Mouse (Mus musculus) kidney, postnatal 36 days (tissue): ENCODE measurements around the gene Pwwp2b.

Experiments used
- DNase-seq, 2 experiments: peaks; one replicate each; pipeline ENCODE4 v3.0.0; 2021 to 2022; ENCODE audit warnings: mixed read lengths in 2 of 2

Pwwp2b gene

DNA sequence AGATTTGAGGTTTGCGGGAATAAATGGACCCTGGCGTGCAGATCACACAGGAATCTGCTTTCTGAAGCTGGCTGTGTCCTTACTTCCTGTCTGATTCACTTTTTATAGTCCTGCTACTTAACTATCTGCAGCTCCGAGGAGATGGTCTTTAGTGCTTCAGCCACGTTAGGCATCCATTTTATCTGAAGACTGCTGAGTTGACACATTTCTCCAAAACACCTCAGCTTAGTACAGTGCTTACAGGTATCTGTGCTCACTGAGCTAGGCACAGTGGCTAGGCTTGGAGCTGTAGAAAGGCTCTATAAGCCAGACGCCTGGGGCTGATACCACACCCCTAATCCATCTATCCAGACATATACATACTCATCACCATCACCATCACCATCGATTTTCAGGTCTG lies 17.4 kb downstream of the Pwwp2b start:
- DNase-seq, result no peak

DNA sequence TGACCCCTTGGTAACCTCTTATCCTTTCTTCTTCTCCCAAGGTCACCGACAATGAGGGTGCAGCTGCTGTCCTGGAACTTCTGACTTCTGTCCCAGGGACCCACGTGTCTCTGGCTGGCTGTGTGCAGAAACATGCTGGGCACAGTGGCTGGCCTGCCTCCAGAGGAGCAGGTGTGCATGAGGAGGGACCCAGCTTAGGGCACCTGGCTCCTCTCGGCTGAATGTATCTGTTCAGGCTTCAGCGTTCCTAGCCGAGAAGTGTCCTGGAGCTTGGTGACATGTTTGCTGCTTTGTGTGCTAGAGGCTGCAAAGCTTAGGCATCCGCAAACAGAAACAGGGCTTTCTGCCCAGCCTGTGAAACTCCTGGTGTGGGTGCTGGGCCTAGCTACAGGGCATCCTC lies 18.1 kb downstream of the Pwwp2b start:
- DNase-seq, result no peak

DNA sequence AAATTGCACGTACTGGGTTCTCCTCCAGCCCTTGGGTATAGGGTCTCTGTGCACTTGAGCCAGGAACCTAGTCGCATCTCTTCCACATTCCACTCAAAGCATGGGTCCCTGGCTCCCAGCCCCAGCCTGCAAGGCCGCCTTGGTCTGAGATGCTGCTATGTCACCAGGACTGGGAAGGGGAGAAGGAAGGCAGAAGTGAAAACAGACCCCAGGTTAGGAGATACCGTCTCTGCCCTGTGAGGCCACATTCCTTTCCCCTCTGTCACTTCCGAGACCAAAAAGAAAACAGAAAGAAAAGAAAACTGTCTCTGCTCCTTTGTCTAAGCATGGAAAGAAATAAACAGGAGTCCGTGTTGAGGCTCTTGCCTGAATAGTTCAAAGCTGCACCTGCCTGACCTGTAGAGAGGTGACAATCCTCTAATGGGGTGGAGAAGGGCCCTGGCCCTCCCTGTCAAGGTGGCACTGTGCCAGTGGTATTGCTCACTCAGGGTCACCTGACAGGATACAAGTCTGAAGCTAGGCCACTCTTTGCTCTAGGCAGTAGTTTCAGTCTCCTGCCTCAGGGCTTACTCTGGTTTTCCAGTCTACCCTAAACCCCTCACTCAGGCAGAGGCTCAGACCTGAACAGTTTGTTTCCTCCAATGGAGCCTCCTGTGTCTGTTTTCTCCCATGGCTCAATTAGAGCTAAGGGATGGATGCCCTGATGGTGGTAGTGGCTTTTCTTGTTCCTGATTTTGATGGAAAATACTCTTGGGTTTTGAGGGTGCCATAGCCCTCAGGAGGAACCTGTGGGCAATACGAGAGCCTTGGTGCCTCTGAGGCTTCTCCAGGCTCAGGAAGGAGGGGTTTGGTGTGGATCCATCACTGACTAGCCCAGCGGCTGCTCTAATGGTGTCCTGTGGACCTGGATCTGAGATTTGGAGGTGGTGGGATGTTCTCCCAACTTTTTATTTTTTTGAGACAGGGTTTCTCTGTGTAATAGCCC lies 18.9 kb downstream of the Pwwp2b start:
- DNase-seq, result peak; percentile 42 to 52

DNA sequence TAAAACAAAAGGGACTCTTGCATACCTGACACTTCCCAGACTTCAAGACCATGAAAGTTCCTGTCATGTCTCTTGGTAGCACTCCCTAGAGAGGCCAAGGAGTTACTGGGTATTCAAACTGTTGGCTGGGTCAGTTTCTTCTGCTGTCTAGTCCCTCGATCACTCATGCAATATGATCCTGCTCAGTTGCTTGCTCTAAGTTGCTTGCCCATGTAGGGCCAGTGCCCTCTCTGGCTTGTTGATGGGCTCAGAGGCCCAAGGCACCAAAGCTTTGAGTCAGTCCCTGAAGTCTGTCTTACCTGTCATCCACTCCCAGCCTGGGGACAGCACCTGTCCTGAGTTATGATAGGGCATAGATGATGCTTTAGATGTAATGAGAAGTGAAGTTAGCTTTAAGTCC lies 22.5 kb downstream of the Pwwp2b start:
- DNase-seq, result no peak

DNA sequence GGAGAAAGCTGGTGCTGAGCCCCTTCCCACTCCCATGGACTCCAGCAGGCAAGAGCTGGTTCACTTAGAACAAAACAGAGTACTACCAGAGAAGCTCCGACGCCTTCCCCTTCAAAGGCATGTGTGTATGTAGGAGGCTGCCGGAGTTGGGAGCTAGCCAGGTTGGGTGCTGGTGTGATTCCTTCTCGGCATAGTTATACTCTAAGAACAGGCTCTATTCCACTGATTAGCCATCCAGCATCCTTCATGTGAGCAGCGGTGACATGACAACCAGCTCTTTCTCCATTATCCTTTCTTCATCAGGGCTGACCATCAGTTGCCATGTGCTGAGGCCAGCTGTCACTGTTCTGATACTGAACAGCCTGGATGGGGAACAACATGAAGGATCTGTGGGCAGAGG lies 23.6 kb downstream of the Pwwp2b start:
- DNase-seq, result no peak

DNA sequence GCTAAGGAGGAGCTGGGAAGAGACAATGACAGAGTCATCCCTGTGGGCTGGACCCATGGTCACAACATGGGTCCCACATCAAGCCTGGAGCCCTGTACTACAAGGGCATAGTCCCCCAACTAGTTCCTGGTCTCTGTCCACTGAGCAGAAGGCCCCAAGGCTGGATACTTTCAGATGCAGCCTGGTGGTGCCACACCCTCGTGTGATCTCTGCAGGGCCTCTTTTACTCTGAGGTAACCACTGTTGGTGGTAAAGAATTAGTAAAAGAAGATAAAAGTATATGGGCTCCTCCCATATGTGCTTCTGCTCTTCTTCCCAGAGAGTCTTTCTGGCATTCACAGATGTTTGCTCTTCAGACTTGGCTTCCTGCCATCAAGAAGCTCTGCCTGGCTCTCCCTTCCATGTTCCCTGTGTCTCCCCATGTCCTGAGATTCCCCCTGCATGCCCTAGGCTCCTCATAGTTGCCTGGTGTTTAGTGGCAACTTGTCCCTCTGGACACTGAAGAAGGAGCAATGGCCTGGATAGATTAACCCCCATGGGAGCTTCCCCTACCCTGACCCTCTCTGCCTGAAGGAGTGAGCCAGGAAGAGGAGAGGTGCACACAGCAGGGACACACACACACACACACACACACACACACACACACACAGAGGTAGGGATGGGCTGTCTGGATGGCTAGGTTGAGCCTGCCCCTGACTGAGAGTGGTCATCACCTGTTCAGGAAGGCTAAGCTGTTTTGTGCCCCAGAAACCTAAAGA lies 24.5 kb downstream of the Pwwp2b start:
- DNase-seq, result peak in 1 of 2 experiments; percentile 37

DNA sequence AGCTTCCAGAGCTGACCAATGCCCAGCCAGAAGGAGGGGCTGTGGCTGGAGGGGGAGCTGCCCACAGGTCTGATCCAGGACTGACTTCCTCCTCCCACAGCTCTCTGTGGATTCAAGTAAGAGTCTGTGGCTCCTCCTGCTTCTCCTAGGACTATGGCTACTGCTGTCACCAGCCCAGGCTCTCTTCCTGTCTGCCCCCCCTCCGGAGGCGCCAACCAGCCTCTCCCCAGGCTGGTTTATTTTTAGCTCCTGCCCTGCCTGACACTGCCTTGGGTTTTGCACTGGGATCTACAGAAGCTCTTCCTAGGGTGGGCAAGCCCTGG lies 25.1 kb downstream of the Pwwp2b start:
- DNase-seq, result peak; percentile 71 to 76

DNA sequence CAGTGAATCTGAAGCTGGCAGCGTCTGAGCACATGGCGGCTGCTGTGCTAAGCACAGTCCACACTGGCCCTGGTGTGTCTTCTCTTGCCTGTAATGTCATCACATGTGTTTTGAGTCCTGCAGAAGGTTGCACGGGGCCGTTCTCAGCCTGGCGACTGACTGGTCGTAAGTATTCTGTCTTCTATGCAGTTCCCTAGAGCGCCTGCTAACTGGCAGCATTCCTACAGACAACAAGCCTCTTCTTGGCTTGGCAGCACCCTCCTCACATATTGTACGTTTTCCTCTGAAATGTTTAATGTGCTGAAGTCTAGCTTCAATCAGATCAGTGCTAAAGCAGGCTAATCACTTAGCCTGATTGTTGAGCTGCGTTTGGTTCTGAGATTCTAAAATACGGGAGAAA lies 27.3 kb downstream of the Pwwp2b start:
- DNase-seq, result no peak

DNA sequence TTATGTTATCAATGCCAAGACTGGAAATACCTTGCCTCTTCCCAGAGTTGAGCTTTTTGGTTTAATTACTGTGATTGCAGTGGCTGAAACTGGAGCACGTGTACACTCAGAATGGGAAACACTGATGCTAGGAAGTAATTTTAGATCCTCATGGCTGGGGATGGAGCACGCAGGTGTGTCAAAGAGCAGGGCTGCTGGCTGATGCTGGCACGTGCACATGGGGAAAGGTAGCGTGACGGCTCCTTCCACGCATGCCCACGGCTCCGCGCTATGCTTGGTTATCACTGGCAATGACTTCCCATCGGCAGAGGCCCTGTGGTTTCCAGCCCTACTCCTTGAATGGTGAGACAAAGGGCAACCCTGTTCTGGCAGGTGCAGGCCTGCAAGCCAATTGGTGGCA lies 27.9 kb downstream of the Pwwp2b start:
- DNase-seq, result no peak

DNA sequence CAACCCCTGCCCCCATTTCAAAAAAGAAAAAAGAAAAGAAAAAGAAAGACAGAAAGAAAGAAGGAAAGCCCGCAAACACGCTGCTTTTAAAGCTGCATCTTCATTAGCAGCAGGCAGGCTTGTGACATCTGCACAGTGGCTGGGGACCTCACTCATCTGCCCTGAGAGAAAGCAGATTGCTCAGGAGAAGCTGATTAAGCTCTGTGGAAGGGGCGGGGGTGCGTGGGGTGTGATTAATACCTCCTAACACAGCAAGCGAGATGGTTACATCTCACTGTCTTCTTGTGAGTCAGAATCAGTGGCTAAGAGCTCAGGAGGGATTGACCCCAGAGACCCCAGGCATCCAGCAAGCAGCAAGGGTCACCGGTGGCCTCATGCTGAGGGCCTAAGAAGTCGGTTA lies 29.3 kb downstream of the Pwwp2b start:
- DNase-seq, result no peak

DNA sequence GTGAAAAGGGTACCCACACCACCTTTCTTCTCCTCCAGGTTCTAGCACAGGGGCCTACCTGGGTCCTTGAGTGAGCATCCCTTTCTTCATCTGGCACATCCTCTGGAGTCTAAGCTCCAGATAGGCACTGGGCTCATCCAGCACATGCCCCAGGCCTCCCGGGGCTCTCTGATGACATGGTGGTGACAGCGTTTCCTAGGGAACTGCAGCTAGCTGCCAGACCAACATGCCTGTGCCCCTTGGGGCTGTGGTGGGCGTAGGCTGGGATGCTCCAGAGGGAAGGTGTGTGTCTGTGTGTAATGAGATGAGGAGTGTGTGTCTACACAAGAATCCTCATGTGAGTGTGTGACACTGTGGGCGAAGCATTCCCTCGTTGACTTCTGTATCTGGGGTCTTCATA lies 31.3 kb downstream of the Pwwp2b start:
- DNase-seq, result no peak

DNA sequence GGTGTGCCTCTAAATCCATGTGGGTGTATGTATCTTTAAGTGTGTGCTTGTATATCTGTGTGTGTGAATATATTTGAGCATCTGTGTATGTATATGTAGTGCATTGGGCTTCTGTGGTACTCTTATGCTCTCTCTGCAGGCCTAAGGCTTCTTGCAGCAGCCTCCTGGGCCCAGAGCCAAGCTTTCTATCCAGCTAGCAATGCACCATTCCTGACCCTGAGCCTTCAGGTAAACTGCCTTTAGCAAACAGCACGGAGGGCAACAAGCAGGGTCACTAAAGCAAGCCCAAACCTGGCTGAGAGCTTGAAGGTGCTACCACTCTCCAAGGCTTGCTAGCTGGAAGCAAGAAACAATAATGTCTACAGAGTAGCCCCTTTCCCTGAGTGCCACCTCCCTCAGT lies 31.8 kb downstream of the Pwwp2b start:
- no peak for DNase-seq

DNA sequence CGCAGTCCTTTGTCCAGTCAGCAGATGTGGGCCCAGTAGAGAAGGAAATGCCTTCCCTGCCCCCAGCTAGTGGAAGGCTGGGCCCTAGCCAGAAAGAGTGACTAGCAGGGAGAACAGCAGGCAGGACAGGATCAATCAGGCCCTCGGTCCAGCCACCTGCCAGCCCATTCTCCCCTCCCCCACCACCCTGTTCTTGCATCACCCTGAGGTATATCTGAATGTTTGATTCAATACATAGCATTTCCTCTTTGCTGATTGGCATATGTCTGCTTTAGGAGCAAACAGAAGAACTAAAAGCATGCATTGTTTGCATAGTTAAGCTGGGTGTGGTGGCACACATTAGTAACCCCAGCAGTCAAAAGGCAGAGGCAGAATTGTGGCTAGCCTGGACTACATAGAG lies 32.9 kb downstream of the Pwwp2b start:
- DNase-seq, result peak; percentile 38 to 64

DNA sequence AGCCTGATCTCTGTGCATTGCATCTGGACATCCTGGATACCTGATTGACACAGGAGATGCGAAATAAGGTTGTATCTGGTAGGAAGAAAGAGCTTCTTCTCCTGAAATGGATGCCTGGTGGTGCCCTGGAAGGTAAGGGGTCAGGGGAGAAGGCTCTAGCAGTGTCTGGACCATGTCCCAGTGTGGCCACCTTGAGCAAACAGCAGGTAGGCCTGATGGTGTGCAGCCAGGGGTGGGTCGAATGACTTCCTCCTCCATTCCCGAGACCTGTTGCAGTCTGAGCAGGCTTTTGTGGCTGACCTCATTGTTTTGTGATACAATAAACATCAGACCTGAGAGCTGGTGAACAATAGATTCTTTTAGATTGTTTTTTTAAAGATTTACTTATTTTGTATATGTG lies 33.8 kb downstream of the Pwwp2b start:
- no peak for DNase-seq

DNA sequence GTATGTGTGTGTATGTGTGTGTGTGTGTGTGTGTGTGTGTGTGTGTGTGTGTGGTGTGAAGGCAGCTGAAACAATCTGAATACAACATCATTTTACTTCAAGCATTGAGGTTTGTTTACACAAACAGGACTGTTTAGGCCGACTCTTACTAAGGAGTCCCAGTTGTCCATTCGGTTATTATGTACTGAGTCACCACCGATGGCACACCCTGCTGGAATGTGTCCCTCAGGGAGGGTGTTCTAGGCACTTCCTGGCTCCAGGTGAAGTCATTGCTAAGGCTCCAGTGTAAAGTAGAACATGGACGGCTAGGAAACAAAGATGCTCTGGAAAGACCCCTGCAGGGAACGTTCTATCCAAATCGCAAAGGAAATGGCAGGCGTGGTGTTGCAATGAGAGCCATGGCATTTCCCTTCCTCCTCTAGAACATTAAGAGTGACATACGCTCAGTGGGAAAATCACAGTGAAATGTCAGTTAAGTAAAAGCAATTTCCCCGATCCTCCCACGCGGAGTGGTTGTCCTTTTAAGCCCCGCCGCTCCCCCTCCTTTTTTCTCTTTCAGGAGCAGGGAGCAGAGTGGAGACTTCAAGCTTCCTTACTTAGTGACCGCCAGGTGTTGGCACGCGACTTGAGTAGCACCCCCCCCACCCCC lies 37.1 kb downstream of the Pwwp2b start:
- DNase-seq, result no peak

DNA sequence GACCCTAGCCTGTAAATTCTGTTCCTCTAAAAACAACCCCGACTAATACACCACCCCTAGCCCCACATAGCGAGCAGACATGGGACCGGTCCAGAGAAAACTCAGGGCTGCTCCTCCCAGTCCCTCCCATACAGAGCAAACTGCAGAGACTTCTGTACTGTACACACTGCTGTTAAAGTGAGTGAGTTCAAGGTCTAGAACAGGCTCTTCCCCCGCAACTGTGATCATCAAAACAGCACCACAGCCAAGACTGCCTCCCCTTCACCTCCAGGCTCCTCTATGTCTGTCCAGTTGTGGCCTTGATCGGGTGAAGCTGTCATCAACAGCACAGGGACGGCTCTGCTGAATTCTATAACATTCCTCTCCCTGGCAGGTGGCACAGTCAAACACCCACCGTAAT lies 40.3 kb downstream of the Pwwp2b start:
- no peak for DNase-seq

DNA sequence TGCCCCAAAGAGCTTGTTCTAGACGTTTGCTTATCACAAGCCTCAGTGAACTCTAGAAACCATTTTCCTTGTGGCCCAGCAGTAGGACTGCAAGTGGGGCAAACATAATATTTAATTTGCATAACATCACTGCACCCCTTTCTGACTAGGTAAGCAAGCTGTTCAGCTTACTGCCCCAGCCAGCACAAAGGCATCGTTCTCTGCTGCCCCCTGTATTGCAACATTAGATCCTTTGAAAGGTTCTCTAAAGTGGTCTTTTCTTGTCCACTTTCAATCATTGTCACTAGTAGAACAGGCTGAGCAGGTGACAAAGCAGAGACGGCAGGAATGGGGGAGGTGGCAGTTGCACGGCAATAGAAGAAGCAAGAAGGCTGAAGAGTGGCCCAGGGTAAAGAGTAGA lies 45.1 kb downstream of the Pwwp2b start:
- DNase-seq, result no peak

DNA sequence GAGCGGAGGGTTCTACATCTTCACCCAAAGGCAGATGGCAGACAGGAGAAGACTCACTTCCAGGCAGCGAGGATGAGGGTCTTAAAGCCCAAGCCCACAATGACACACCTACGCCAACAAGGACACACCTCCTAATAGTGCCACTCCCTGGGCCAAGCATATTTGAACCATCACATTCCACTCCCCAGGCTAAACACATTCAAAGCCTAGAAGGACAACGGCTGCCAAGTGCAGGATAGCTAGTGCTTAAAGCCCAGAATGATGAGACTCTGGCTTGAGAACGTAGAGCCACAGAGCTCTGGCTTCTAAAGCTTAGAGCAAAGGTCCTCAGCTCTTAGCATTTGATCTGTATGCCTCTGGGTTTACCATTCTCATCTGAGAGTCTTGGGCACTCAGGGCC lies 45.8 kb downstream of the Pwwp2b start:
- DNase-seq, result no peak

DNA sequence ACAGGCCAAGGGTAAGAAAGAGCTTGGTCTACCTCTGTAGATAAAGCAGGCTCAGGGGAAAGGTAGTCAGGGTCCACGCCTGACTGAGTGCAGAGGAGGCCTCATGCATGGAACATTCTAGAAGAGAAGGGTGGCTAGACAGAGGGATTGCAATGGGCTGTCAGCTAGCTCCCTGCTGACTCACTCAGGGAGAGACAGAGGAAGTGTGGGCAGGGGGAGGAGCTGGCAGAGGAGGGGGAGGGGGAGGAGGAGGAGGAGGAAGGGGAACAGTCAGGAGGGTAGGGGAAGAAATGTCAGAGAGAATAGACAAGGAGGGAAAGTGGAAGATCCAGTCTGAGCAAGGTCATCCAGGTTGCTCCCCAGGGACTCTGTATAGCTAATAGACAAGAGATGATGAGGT lies 47.4 kb downstream of the Pwwp2b start:
- DNase-seq, result no peak

DNA sequence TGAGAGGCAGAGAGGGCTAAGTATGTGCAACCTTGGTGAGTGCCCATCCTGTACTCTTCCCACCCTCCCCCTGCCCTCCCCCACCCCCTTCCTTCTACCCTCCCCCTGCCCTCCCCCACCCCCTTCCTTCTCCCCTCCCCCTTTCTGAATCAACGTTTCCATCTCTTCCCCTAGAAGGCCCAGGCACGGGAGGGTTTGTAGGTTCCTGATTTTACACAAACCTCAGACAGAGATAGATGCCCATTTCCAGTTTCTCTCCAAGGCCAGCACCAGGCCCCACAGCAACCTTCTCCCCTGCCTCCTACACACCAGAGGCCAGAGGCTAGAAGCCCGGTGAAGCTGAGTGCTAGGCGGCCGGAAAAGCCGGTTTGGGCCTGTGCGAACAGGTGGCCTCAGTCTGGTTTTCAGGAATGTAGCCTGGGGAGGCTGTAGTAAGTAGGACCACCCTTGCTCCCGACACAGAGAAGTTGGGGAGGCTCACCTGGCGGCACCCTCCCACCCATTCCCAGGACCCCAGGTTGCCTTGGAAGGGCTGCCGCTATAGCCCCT lies 48.3 kb downstream of the Pwwp2b start:
- peak; percentile 51 to 55 for DNase-seq

DNA sequence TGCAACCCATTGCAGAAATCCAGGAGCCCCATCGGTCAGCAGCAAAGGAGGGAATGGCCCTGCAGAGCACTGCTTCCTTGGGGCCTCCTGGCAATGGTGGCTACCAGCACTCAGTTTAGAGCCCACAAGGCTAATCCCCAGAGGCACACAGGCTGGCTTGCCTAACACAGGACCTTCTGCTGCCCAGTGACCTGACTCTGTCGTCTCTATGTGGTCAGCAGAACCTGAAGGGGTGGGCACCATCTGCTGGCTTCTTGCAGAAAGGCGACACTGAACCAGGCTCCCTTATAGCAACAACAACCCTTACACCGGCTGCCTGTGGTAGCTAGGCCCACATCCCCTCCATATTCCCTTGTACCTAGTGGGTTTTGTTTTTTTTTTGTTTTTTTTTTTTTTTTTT lies 50.2 kb downstream of the Pwwp2b start:
- DNase-seq, result peak; percentile 34 to 47

DNA sequence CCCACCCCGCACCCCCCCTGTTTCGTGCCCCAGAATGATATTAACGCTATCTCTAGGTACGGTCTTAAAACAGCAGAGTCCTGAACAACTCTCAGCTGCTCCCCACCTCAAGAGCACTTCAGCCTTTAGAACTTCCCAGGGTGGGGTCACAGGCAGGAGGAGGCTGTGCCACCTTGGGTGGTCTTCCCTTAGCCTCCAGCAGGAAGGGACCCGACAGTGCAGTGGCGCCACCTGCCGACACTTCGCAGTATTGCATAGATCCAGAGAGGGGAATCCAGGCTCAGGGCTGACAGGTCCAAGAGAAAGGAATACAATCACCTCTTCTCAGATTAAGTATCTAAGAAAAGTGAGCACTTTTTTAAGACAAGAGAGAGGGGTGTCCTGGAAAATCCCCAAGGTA lies 51.1 kb downstream of the Pwwp2b start:
- DNase-seq, result peak; percentile 69 to 94

DNA sequence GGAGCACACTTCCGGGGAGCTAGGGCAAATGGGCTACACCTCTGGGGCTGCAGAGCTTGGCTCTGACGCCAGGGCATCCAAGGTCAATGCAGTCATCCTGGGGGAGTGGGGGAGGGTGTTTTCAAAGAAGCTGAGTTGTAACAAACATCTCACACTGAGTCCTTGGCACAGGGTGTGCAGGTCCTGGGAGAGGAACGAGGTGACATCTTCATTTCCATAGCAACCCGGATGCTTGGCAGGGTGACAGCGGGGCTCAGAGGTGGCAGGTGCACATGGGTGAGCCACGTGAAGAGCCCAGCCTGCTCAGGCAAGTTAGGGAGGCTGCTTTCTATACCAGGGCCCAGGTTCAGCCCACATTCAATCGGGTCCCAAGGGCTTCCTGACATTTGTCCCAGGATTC lies 52.1 kb downstream of the Pwwp2b start:
- peak; percentile 55 to 58 for DNase-seq
